Mouse (Mus musculus) right cerebral cortex, postnatal 10 days (tissue): ENCODE results near the gene Clec1a.
"Not testable (repeated sequence)": the region's sequence is repeated elsewhere in the genome, so short reads cannot be mapped to it uniquely, and the experiment has no call there.

Experiments used
- DNase-seq, 2 experiments: peaks; one replicate each; pipeline ENCODE4 v3.0.0; 2021; ENCODE audit warnings: low spot score in 2 of 2

The Clec1a gene

GRCm38 (mm10) chr6:129451411-129452039 is at the start of gene Clec1a:
TSS of gene Clec1a (minus strand) at chr6:129452000.
- DNase-seq: peak; percentile 18 to 28

GRCm38 (mm10) chr6:129499516-129499915 is 47.7 kb upstream of the Clec1a start:
- not testable (repeated sequence) for DNase-seq

- DNase-seq: no peak
Measured at GRCm38 (mm10) chr6:129497345-129498218, 45.8 kb upstream of the Clec1a start.

GRCm38 (mm10) chr6:129494924-129495323 is 43.1 kb upstream of the Clec1a start:
- no peak for DNase-seq

GRCm38 (mm10) chr6:129480089-129480958 is 28.5 kb upstream of the Clec1a start:
- peak; percentile 40 to 61 for DNase-seq

GRCm38 (mm10) chr6:129476404-129477126 is 24.8 kb upstream of the Clec1a start:
- no peak for DNase-seq

- DNase-seq: no peak
Measured at GRCm38 (mm10) chr6:129472627-129473026, 20.8 kb upstream of the Clec1a start.

- DNase-seq: no peak
Measured at GRCm38 (mm10) chr6:129471386-129471785, 19.6 kb upstream of the Clec1a start.

- DNase-seq: no peak
Measured at GRCm38 (mm10) chr6:129449743-129450142, 2.1 kb downstream of the Clec1a start.

GRCm38 (mm10) chr6:129438033-129438432 is 13.8 kb downstream of the Clec1a start:
- no peak for DNase-seq

- DNase-seq: no peak
Measured at GRCm38 (mm10) chr6:129436025-129436424, 15.8 kb downstream of the Clec1a start.

GRCm38 (mm10) chr6:129434239-129434638 is 17.6 kb downstream of the Clec1a start:
- no peak for DNase-seq

GRCm38 (mm10) chr6:129427281-129427680 is 24.5 kb downstream of the Clec1a start:
- no peak for DNase-seq

GRCm38 (mm10) chr6:129425812-129426211 is 26.0 kb downstream of the Clec1a start:
- no peak for DNase-seq

GRCm38 (mm10) chr6:129425217-129425616 is 26.6 kb downstream of the Clec1a start:
- DNase-seq: no peak

- peak; percentile 59 to 61 for DNase-seq
Measured at GRCm38 (mm10) chr6:129423734-129424072, 28.1 kb downstream of the Clec1a start.

GRCm38 (mm10) chr6:129423040-129423733 is 28.6 kb downstream of the Clec1a start:
- peak; percentile 26 to 28 for DNase-seq

- DNase-seq: no peak
Measured at GRCm38 (mm10) chr6:129422311-129422710, 29.5 kb downstream of the Clec1a start.

- no peak for DNase-seq
Measured at GRCm38 (mm10) chr6:129414177-129414576, 37.6 kb downstream of the Clec1a start.

- DNase-seq: no peak
Measured at GRCm38 (mm10) chr6:129408562-129408961, 43.2 kb downstream of the Clec1a start, which contains the start of gene Clec9a. TSS of gene Clec9a (plus strand) at chr6:129408862.

- no peak for DNase-seq
Measured at GRCm38 (mm10) chr6:129407324-129407723, 44.5 kb downstream of the Clec1a start.
